Mouse (Mus musculus): ENCODE results near the gene Son.

DNA sequence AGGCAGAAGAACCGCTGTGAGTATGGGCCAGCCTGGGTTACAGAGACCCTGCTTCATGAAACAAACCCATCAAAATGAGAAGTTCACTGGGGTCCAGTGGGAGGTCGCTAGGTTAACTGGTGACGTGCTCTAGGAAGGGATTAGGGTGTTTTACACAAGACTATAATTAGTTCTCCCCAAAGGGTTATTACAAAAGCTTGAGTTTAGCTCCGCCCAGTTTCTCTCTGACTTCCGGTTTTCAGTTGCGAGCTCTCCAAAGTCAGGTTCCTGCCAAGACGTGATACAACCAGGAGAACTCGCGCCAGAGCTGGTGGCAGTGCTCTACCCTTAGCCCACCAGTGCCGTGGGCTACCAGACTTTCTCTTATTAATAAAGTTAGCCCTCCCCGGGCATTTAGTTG, 36.1 kb upstream of the Son start:
- TF ChIP-seq GATA1 (IDR thresholded peaks at IDR 0.05; ENCODE audit: borderline replicate concordance, low read length): no peak
- no peak for TF ChIP-seq FLI1 (IDR thresholded peaks at IDR 0.05; ENCODE audit: low read length)
